Mouse (Mus musculus) megakaryocyte, embryonic 14.5 days (primary cell): Measurements from ENCODE around the gene Tmem95.

Source experiments
- FLI1 ChIP-seq: IDR thresholded peaks from 2 replicates; pipeline ENCODE4 v1.6.1; 2012; ENCODE audit warnings: low read length, inconsistent platforms, mixed read lengths
- GATA1 ChIP-seq: IDR thresholded peaks from 3 replicates; pipeline ENCODE4 v1.6.1; 2012; ENCODE audit warnings: mixed read lengths, low read length, inconsistent platforms, borderline replicate concordance

- TF ChIP-seq GATA1 (no peak), FLI1 (no peak)
Measured at GRCm38 (mm10) chr11:69877878-69878277, at the start of gene Tmem95.
